Mouse (Mus musculus): ENCODE measurements at regions not wholly inside any gene's neighbourhood (a gene's known extent, or its start where the extent isn't known, plus 50 kb on each side); places are given as distances from the start of the nearest gene placed in this dataset.

DNA sequence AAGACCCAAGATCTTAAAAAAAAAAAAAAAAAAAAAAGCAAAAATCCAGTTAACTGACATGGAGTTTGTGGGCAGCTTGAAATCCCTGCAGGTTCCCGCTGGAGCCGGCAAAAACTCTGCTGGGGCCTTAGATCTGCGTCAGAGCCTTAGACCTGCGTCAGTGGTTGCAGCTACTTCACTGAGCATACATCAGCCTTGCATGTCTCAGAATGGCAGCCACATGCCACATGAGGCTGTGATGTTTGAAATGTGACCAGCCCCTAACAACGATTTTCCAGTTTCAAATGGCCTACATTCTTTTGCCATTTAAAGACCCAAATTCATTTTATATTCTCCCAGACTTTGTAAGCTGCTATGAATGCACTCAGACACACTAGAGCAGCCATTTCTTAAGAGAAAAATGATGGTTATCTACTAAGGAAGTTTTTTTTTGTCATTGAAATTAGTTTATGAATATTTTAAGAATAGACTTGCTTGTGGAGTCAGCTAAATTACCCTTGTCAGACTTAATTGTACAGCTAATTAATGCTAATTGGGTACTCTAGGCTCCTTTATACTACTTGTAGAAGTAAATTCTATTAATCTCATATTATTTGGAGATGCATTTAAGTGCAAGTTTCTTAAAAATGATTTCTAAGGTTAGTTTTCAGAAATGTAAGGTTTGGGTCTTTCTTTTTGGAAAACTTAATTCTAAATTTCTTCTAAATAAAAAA is 70.8 kb downstream of the Toporsl start:
- no peak for DNase-seq (ENCODE audit: low read depth, low spot score)

DNA sequence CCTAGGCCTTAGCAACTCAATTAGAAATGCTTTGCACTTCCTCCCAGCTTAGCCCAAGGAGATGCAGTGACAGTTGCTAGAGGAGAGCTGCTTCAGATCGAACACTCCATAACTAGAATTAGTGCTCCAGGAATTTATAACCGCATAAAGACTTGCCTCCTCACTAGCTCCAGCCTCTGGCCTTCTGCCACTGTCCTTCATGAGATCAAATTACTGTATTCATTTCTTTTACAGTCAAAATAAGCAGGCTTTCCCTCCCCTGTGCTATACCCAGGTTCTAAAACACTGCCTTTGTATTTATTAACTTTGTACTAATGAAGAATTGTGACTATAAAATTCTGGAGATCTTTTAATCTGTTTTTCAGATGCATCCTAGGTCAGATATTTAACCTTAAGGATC is 104.8 kb upstream of the Olfr275 start:
- DNase-seq (ENCODE audit: low read depth, low spot score), result no peak

DNA sequence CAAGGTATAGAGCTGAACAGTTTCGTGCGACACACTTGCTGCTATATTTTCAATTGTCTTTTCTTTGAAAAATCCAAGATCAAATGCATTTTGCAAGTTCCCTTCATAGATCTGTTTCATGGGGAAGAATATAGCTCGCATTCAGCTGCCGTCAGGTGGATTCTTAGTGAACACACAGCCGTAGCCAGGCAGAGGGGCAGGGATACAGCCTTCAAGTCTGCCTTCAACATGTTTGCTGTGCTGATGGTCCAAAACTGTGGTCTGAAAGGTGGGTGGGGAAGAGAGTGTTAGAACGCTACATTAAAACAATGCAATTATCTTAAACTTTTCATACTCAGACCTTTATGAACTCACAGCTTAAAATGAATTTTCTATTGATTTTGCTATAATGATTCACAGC is 88.2 kb upstream of the Olfr275 start:
- DNase-seq (ENCODE audit: low read depth, low spot score), result no peak

DNA sequence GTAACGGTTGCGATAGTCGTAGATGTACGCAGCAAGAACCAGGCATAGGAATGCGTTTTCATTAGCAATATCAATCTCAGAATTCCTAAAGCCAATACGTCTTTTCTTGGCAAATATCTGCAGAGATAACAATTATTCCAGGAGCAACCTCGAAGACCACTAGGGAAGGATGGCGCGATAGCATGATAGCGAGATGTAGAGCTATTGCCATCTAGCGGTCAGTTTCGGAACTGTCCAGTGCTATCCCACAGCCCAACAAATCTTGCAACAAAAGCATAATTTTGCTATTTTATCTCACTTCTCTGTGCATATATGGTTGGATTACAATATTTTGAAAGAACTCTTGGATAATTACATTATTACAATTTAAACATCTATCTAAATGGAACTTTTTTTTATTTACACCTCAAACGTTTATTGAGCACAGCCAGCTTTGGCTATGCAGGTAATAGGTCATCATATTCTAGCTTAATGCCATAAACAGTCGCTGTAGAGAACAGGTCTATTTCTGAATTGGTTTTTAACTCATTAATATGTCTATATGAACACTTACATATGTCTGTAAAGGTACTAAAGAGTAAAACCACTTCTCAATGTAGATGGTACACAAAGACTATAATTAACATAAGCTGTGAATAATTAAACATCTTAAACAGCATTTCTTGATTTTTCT is 87.6 kb upstream of the Olfr275 start:
- peak; percentile 28 for DNase-seq (ENCODE audit: low read depth, low spot score)

DNA sequence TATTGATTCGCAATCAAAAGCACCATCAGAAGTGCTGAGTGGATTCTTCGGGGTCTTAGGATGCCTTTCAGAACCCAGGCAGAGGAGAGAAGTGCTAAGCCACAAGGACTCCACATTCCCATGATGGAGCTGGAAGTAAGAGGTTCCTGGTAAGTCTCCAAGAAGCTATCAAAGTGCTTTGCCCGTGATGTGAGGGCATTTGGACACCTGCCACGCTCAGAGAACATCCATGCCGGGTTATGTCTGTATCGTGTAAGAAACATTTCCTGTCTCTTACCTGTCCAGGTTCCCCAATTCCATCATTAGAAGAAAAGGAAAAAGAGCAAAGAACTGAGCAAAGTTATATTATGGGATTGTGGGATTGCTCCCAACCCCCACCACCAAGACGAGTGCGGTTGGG is 81.3 kb upstream of the Olfr275 start:
- DNase-seq (ENCODE audit: low read depth, low spot score), result no peak

DNA sequence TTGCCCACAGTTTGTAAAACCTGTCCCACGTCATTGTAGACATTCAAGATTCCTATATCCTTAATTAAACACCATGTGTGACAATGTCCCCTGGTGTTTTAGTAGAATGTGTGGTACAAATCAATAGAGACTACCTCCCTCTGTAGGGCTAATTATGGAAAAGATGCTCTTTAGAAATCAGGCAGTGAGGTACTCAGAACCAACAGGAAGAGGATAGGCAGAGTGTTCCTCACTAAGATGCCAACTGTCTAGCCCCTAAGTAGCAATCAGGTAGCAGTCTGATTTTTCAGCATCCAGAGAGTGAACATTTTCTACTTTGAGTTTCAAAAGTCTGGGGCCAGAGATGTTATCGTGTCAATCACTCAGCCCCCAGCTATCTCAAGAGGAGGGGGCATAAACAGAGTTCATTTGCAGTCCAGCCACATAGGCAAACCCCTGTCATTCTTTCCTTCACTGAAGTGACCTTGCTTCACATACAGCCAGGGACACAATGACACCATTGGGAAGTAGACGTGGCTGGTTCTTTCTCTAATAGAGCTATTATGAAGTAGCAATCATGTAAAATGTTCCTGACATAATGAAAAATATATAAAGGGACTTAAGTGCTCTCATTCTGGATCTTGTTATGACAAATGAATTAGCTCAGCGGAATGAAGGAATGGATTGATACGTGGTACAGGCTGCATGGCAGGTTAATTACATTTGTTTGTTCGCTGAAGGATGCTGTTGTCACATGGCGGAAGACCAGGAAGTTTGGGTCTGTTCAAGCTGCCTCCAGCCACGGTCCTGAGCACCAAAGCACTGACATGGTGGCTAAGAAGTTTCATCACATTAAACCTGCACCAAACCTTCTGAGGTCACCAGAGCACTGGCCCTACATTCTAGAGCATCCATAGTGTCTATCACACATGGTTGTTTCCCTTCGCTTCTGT is 74.6 kb upstream of the Olfr275 start:
- no peak for DNase-seq (ENCODE audit: low read depth, low spot score)

DNA sequence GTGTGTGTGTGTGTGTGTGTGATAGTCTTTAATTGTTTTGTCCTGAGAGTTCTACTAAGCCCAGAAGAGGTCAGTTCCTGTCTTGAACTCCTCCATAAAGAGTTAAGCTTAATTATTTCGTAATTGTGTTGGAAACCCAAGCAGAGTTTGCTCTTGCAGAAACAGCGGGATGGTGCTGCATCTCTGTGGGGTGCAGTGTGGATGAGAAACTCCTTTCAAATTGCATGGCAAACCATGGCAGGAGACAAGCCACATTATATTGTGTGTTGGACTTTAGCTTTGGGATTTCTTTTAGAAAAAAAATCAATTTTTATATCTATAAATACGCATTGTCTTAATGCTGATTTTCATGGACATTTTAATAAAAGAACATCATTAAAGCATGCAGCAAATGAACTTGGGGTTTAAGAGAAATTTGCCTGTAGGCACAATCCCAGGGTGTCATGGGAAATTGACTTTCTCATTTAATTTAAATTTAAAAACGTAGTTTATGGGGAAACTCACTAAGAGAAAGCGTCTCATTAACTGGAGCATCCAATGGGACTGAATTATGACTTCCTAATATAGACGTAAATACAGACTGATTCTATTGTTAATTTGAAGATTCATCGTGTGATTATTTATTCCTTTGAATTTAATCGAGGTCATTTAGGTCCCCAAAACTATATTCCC is 61.4 kb upstream of the Olfr275 start:
- DNase-seq (ENCODE audit: low read depth, low spot score), result no peak
